Mouse (Mus musculus): Measurements from ENCODE around the gene BC030867.

Gene BC030867

DNA sequence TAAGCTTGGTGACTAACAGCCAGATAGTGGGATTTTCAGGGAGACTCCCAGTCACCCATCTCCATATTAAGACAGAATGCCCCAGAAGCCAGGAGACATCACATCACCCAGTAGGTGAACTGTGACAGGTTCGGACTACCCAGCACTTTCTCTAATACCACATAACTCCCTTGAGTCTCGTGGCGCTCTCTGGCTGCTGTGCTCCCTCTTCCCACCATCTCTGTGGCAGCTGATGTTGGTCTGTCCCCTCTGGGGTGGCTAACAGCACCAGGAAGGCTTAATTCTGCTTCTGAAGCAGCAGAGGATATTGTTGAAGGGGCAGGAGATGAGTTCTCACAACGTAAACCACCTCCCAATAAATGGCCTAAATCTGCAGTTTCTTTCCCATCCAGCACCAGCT lies 63.3 kb downstream of the BC030867 start:
- peak in 1 of 2 experiments; percentile 38 for DNase-seq (ENCODE audit: inconsistent age in 2 of 2, low spot score in 1 of 2)

DNA sequence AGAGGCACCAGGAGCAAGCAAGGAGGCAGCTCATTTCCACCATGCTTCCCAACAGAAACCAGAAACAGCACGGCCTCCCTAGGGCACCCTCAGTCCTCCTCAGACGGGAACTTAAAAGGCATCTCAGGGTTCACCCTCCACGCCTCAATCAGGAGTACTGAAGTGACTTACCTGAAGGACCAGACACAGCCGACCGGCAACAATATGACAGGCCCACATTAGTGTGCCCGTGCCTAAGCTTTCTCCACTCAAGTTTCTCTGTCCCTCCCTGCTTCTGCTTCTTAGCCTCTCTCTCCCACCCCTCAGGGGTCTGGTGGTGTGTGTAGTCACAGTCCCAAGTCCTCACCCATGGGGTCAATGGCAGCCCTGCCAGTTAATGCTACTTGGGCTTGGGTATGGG lies 63.9 kb downstream of the BC030867 start:
- DNase-seq (ENCODE audit: inconsistent age in 2 of 2, low spot score in 1 of 2) = peak in 1 of 2 experiments; percentile 38

DNA sequence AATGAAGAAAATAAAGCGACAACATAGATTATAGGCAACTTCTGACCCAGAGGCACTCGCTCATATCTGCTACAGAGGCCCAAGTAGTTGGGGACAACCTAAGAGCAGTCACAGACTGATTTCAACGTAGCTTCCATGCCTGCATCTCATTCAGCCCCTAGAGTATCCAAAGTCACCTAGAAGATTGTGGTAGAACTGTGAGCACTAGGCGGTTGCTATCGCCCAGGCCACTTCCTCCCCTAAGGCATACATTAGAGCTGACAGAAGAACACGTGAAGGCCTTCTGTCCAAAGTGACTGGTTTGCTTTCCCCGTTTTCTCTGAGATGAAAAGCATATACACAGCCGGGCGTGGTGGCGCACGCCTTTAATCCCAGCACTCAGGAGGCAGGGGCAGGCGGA lies 65.6 kb downstream of the BC030867 start:
- peak in 1 of 2 experiments; percentile 56 for DNase-seq (ENCODE audit: inconsistent age in 2 of 2, low spot score in 1 of 2)
